Mouse (Mus musculus) testis, adult 2 months (tissue): ENCODE measurements around the gene Plpp3. TPM values are rescaled to one million over a fixed set of nuclear protein-coding genes. Genes with fewer than 3 reads are reported as not detected.

Experiments used
- H3K27ac ChIP-seq: fragments of 200-500 bp; 2 replicates; pipeline ENCODE4 v1.5.1; 2012; ENCODE audit warnings: low read depth, low read length; ENCODE audit not compliant: control insufficient read depth, insufficient read depth
- H3K27me3 ChIP-seq: fragments of 200-500 bp; 2 replicates; pipeline ENCODE4 v1.6.1; 2012; ENCODE audit warnings: mild to moderate bottlenecking, low read length, moderate library complexity; ENCODE audit not compliant: control insufficient read depth, insufficient read depth
- H3K36me3 ChIP-seq: fragments of 200-500 bp; 2 replicates; pipeline ENCODE4 v1.6.1; 2012; ENCODE audit warnings: mild to moderate bottlenecking, low read length; ENCODE audit not compliant: control insufficient read depth, insufficient read depth
- H3K4me1 ChIP-seq: fragments of 200-500 bp; 2 replicates; pipeline ENCODE4 v1.6.1; 2012; ENCODE audit warnings: low read length; ENCODE audit not compliant: control insufficient read depth, insufficient read depth
- H3K4me3 ChIP-seq: fragments of 200-500 bp; 2 replicates; pipeline ENCODE4 v1.5.1; 2012; ENCODE audit warnings: low read depth, mild to moderate bottlenecking, low read length, moderate library complexity, mixed read lengths; ENCODE audit not compliant: control insufficient read depth
- CTCF ChIP-seq: fragments of 200-500 bp; IDR thresholded peaks from 2 replicates; pipeline ENCODE4 v1.5.1; 2012; ENCODE audit warnings: low read depth, mild to moderate bottlenecking, inconsistent platforms, low read length, moderate library complexity; ENCODE audit not compliant: control insufficient read depth, insufficient read depth, insufficient replicate concordance
- POLR2A ChIP-seq: fragments of 200-500 bp; IDR thresholded peaks from 2 replicates; pipeline ENCODE4 v1.6.1; 2012; ENCODE audit warnings: low read depth, mild to moderate bottlenecking, inconsistent platforms, low read length, moderate library complexity; ENCODE audit not compliant: control insufficient read depth
- polyA plus RNA-seq: library from polyadenylated mRNA; depleted of rRNA; stranded (reverse); fragments of >200 nt; gene quantifications from 2 replicates; pipeline ENCODE4 v1.2.3, GENCODE M21; 2012

Plpp3 gene
- polyA plus RNA-seq, 1 experiment: 12.5 TPM

DNA sequence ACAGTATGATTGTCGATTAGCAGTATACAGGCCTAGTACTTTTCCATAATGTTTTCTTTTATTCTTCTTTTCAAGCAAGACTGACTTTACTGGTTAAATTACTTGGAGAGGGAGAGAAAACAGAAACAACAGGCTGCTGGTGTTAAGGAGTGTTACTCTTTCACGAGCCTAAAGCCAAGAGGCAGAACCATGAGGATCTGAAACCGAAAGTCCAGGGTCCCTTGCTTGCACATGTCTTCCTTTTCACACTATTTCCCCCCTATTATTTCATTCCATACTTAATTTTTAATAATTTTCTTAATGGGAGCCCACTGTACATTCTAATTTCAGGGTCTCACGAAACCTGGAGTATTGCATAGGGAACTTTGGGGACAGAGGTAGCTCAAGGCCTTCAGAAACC, 97.2 kb downstream of the Plpp3 start:
- no peak for TF ChIP-seq POLR2A
- no peak for TF ChIP-seq CTCF
- no peaks in the 10 kb centered on the region for H3K4me1 ChIP-seq
- H3K27me3 ChIP-seq: no peaks in the 10 kb centered on the region

DNA sequence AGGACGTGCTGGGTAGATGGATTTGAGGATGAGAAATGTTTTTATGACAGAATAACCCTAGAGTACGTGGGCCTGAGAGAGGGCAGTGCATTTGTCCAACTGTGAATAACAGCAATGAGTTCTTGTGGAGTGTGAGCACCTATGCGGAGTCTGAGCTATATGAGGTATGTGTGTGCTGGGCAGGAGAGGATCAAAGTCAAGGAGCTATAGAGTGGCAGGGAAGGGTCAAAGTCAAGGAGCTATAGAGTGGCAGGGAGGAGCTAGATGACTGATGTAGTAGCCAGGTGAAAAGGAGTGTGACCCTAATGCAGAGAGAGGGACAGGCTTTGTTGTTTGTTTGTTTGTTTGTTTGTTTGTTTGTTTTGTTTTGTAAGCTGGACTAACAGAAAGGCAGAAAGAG, 98.0 kb downstream of the Plpp3 start:
- Histone ChIP-seq H3K27ac (no peak overlapping the region), H3K36me3 (no peaks in the 10 kb centered on the region), H3K4me3 (no peak overlapping the region), H3K4me1 (no peaks in the 10 kb centered on the region), H3K27me3 (no peaks in the 10 kb centered on the region)
- TF ChIP-seq POLR2A: no peak
- TF ChIP-seq CTCF: no peak

More for the DNA sequence above, 97.2 kb downstream of the Plpp3 start:
- Histone ChIP-seq H3K27ac (no peak overlapping the region), H3K36me3 (no peaks in the 10 kb centered on the region), H3K4me3 (no peak overlapping the region)

DNA sequence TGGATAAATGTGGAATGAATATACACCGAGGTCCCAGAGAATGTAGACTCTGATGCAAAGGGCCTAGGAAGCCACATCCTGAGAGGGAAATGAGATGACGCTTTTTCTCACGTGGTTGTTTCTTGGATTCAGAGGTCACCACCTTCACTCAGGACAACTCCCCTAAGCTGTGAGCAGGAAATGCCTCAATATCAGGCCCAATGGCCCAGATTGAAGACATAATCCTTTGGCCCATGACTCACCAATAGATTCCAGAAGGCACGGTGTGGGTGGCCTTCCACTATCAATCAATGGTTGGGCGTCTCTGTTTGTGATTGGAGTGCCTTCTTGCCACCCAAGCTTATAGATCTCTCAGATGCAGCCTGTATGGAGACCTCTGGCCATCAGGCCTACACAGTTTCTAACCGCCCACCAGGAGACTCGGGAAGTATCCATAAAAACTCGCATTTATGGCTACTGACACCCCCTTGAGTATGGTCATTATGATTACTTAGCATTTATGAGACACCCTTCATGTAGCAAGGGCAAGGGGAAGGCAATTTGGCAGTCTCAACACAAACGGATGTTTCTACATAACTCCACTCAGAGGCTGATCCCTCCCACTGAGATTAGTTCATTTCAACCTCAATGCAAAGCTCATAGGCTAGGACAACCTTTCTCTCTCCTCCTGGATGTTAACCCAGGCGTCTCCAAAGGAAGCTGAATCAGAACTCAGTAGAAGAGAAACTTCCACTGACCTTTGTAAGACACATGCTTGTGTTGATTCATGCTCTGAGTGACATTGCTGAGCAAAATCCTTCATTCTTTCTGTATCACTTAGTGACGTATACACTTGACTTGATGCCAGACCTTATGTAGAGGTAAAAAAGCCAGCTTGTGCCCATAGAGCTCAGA, 100.8 kb downstream of the Plpp3 start:
- TF ChIP-seq POLR2A: no peak
- no peak for TF ChIP-seq CTCF
- no peaks in the 10 kb centered on the region; the same call in 1 of the 2 replicates for H3K4me1 ChIP-seq
- no peaks in the 10 kb centered on the region for H3K27me3 ChIP-seq
- no peak overlapping the region for H3K27ac ChIP-seq
- no peaks in the 10 kb centered on the region for H3K36me3 ChIP-seq
- H3K4me3 ChIP-seq: no peak overlapping the region

- no peaks in the 10 kb centered on the region for H3K36me3 ChIP-seq
- H3K4me1 ChIP-seq: no peaks in the 10 kb centered on the region; the same call in 1 of the 2 replicates
- no peaks in the 10 kb centered on the region for H3K27me3 ChIP-seq
- TF ChIP-seq CTCF: no peak
- no peak for TF ChIP-seq POLR2A
- H3K27ac ChIP-seq: no peak overlapping the region
- no peak overlapping the region for H3K4me3 ChIP-seq
Observed at GRCm38 (mm10) chr4:105260385-105260784, 103.2 kb downstream of the Plpp3 start.

DNA sequence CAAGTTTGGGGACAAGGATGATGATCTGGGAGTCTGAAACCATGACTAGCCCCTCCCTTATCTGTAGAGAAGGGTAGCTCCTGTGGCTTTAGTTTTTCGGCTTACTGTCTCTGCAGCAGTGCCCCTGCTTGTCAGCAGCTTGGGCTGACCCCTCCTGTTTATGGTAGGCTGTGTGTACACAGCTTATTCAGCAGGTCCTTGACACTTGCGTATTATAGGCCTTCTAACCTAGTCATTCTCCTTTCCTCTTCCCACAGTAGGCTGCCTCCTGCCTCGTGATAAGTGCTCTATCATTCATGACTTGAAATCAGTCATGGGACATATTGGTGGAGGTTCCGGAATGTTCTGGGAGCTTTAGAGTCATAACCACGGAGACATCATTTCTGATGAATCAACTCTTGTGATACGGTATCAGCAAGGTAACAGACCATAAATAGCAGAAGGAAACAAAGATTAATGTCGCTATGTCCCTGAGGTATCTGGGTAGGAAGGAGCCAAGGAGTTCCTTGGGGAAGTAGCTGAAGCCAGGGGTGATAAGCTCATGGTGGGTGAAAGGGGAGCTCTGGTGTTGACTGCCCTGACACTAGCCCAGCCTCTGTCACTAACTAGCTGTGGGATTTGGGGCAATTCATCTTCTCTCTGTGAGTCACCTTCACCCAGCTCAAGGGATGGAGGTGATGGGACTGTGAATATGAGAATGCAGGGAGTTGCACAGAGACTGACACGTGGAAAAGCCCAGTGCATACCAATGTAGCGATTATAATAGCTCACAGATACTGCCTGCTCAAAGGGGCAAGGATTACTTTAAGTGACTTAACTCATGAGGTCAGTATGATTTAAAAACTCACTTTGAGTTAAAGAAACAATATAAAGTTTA, 104.0 kb downstream of the Plpp3 start:
- TF ChIP-seq POLR2A: no peak
- no peak for TF ChIP-seq CTCF
- Histone ChIP-seq H3K36me3 (no peaks in the 10 kb centered on the region), H3K27ac (no peak overlapping the region), H3K4me1 (no peaks in the 10 kb centered on the region; the same call in 1 of the 2 replicates), H3K4me3 (peak overlapping the region; percentile 3; the same call in 1 of the 2 replicates), H3K27me3 (no peaks in the 10 kb centered on the region)

GRCm38 (mm10) chr4:105262358-105262757, 105.2 kb downstream of the Plpp3 start:
- Histone ChIP-seq H3K27me3 (no peaks in the 10 kb centered on the region), H3K27ac (no peak overlapping the region), H3K36me3 (no peaks in the 10 kb centered on the region), H3K4me3 (peak overlapping the region; percentile 6), H3K4me1 (no peaks in the 10 kb centered on the region; the same call in 1 of the 2 replicates)
- TF ChIP-seq POLR2A (no peak), CTCF (no peak)

GRCm38 (mm10) chr4:105263600-105263999, 106.5 kb downstream of the Plpp3 start:
- Histone ChIP-seq H3K27ac (no peak overlapping the region), H3K4me1 (no peaks in the 10 kb centered on the region; the same call in 1 of the 2 replicates), H3K4me3 (no peak overlapping the region), H3K27me3 (no peaks in the 10 kb centered on the region), H3K36me3 (no peaks in the 10 kb centered on the region)
- TF ChIP-seq POLR2A (no peak), CTCF (no peak)
